Mouse (Mus musculus): Measurements from ENCODE around the gene Piwil1. TPM values are rescaled to one million over a fixed set of nuclear protein-coding genes. Genes with fewer than 3 reads are reported as not detected.

Piwil1 gene
- polyA plus RNA-seq, 1 experiment from 2014 or later: not detected

- WGBS: 76% methylated on average over 5 of the region's 5 CpGs
These were observed 27.0 kb downstream of the Piwil1 start for GRCm38 (mm10) chr5:128729341-128729740.

GRCm38 (mm10) chr5:128730634-128731033 lies 28.3 kb downstream of the Piwil1 start:
- ATAC-seq (ENCODE audit: insufficient number of reproducible peaks, insufficient read depth, low FRiP score, low read depth): no peak

More at GRCm38 (mm10) chr5:128729341-128729740, 27.0 kb downstream of the Piwil1 start:
- Histone ChIP-seq H3K27ac (ENCODE audit: low read length) (no peak overlapping the region), H3K36me3 (ENCODE audit: control insufficient read depth, insufficient read depth, low read length) (no peaks in the 10 kb centered on the region), H3K9ac (replicated peaks; ENCODE audit: low read depth, low read length) (no peak overlapping the region), H3K4me3 (ENCODE audit: low read depth, low read length) (no peak overlapping the region), H3K27me3 (ENCODE audit: control insufficient read depth, insufficient read depth, low read length) (no peaks in the 10 kb centered on the region), H3K9me3 (ENCODE audit: control insufficient read depth, low read depth, low read length) (no peaks in the 10 kb centered on the region), H3K4me1 (ENCODE audit: control insufficient read depth, insufficient read depth, low read length) (no peaks in the 10 kb centered on the region), H3K4me2 (replicated peaks; ENCODE audit: low read depth, low read length) (no peak overlapping the region)
- ATAC-seq (ENCODE audit: insufficient number of reproducible peaks, insufficient read depth, low FRiP score, low read depth): no peak

GRCm38 (mm10) chr5:128732416-128733014 lies 30.2 kb downstream of the Piwil1 start:
- H3K36me3 ChIP-seq (ENCODE audit: control insufficient read depth, insufficient read depth, low read length): no peaks in the 10 kb centered on the region
- no peak overlapping the region for H3K27ac ChIP-seq (ENCODE audit: low read length)
- H3K4me1 ChIP-seq (ENCODE audit: control insufficient read depth, insufficient read depth, low read length): no peaks in the 10 kb centered on the region
- ATAC-seq (ENCODE audit: insufficient number of reproducible peaks, insufficient read depth, low FRiP score, low read depth): no peak
- H3K4me3 ChIP-seq (ENCODE audit: low read depth, low read length): no peak overlapping the region
- H3K9ac ChIP-seq (replicated peaks; ENCODE audit: low read depth, low read length): no peak overlapping the region
- H3K4me2 ChIP-seq (replicated peaks; ENCODE audit: low read depth, low read length): no peak overlapping the region
- no peaks in the 10 kb centered on the region for H3K9me3 ChIP-seq (ENCODE audit: control insufficient read depth, low read depth, low read length)
- WGBS: 68% methylated on average over 11 of the region's 11 CpGs
- no peaks in the 10 kb centered on the region for H3K27me3 ChIP-seq (ENCODE audit: control insufficient read depth, insufficient read depth, low read length)

More at GRCm38 (mm10) chr5:128730634-128731033, 28.3 kb downstream of the Piwil1 start:
- H3K36me3 ChIP-seq (ENCODE audit: control insufficient read depth, insufficient read depth, low read length): no peaks in the 10 kb centered on the region
- WGBS: 38% methylated on average over 5 of the region's 5 CpGs
- H3K4me2 ChIP-seq (replicated peaks; ENCODE audit: low read depth, low read length): no peak overlapping the region
- H3K27ac ChIP-seq (ENCODE audit: low read length): no peak overlapping the region
- H3K27me3 ChIP-seq (ENCODE audit: control insufficient read depth, insufficient read depth, low read length): no peaks in the 10 kb centered on the region
- H3K4me3 ChIP-seq (ENCODE audit: low read depth, low read length): no peak overlapping the region
- no peaks in the 10 kb centered on the region for H3K4me1 ChIP-seq (ENCODE audit: control insufficient read depth, insufficient read depth, low read length)
- H3K9ac ChIP-seq (replicated peaks; ENCODE audit: low read depth, low read length): no peak overlapping the region
- H3K9me3 ChIP-seq (ENCODE audit: control insufficient read depth, low read depth, low read length): no peaks in the 10 kb centered on the region

GRCm38 (mm10) chr5:128733955-128734354 lies 31.6 kb downstream of the Piwil1 start:
- no peak overlapping the region for H3K4me2 ChIP-seq (replicated peaks; ENCODE audit: low read depth, low read length)
- H3K9me3 ChIP-seq (ENCODE audit: control insufficient read depth, low read depth, low read length): no peaks in the 10 kb centered on the region
- no peaks in the 10 kb centered on the region for H3K27me3 ChIP-seq (ENCODE audit: control insufficient read depth, insufficient read depth, low read length)
- 3% methylated on average over 6 of the region's 6 CpGs for WGBS
- no peaks in the 10 kb centered on the region for H3K36me3 ChIP-seq (ENCODE audit: control insufficient read depth, insufficient read depth, low read length)
- no peak overlapping the region for H3K9ac ChIP-seq (replicated peaks; ENCODE audit: low read depth, low read length)
- no peak for ATAC-seq (ENCODE audit: insufficient number of reproducible peaks, insufficient read depth, low FRiP score, low read depth)
- no peaks in the 10 kb centered on the region for H3K4me1 ChIP-seq (ENCODE audit: control insufficient read depth, insufficient read depth, low read length)
- H3K27ac ChIP-seq (ENCODE audit: low read length): no peak overlapping the region
- no peak overlapping the region for H3K4me3 ChIP-seq (ENCODE audit: low read depth, low read length)

- H3K9me3 ChIP-seq (ENCODE audit: control insufficient read depth, low read depth, low read length): no peaks in the 10 kb centered on the region
- no peak for ATAC-seq (ENCODE audit: insufficient number of reproducible peaks, insufficient read depth, low FRiP score, low read depth)
- 76% methylated on average over 22 of the region's 22 CpGs for WGBS
- no peaks in the 10 kb centered on the region for H3K27me3 ChIP-seq (ENCODE audit: control insufficient read depth, insufficient read depth, low read length)
- no peak overlapping the region for H3K27ac ChIP-seq (ENCODE audit: low read length)
- no peak overlapping the region for H3K9ac ChIP-seq (replicated peaks; ENCODE audit: low read depth, low read length)
- no peak overlapping the region for H3K4me3 ChIP-seq (ENCODE audit: low read depth, low read length)
- H3K36me3 ChIP-seq (ENCODE audit: control insufficient read depth, insufficient read depth, low read length): no peaks in the 10 kb centered on the region
- H3K4me1 ChIP-seq (ENCODE audit: control insufficient read depth, insufficient read depth, low read length): no peaks in the 10 kb centered on the region
- H3K4me2 ChIP-seq (replicated peaks; ENCODE audit: low read depth, low read length): no peak overlapping the region
These were observed 33.6 kb downstream of the Piwil1 start for GRCm38 (mm10) chr5:128735921-128736320.

- 46% methylated on average over 16 of the region's 17 CpGs for WGBS
- no peak overlapping the region for H3K27ac ChIP-seq (ENCODE audit: low read length)
- no peak overlapping the region for H3K9ac ChIP-seq (replicated peaks; ENCODE audit: low read depth, low read length)
- H3K4me3 ChIP-seq (ENCODE audit: low read depth, low read length): no peak overlapping the region
- H3K9me3 ChIP-seq (ENCODE audit: control insufficient read depth, low read depth, low read length): no peaks in the 10 kb centered on the region
- no peak for ATAC-seq (ENCODE audit: insufficient number of reproducible peaks, insufficient read depth, low FRiP score, low read depth)
- H3K4me1 ChIP-seq (ENCODE audit: control insufficient read depth, insufficient read depth, low read length): no peaks in the 10 kb centered on the region
- H3K27me3 ChIP-seq (ENCODE audit: control insufficient read depth, insufficient read depth, low read length): no peaks in the 10 kb centered on the region
- no peak overlapping the region for H3K4me2 ChIP-seq (replicated peaks; ENCODE audit: low read depth, low read length)
- no peaks in the 10 kb centered on the region for H3K36me3 ChIP-seq (ENCODE audit: control insufficient read depth, insufficient read depth, low read length)
These were observed 37.0 kb downstream of the Piwil1 start for GRCm38 (mm10) chr5:128739168-128739837.

- Histone ChIP-seq H3K9ac (replicated peaks; ENCODE audit: low read depth, low read length) (no peak overlapping the region), H3K4me3 (ENCODE audit: low read depth, low read length) (no peak overlapping the region), H3K27me3 (ENCODE audit: control insufficient read depth, insufficient read depth, low read length) (no peaks in the 10 kb centered on the region), H3K4me1 (ENCODE audit: control insufficient read depth, insufficient read depth, low read length) (no peaks in the 10 kb centered on the region), H3K36me3 (ENCODE audit: control insufficient read depth, insufficient read depth, low read length) (no peaks in the 10 kb centered on the region), H3K9me3 (ENCODE audit: control insufficient read depth, low read depth, low read length) (no peaks in the 10 kb centered on the region), H3K4me2 (replicated peaks; ENCODE audit: low read depth, low read length) (no peak overlapping the region), H3K27ac (ENCODE audit: low read length) (no peak overlapping the region)
- no peak for ATAC-seq (ENCODE audit: insufficient number of reproducible peaks, insufficient read depth, low FRiP score, low read depth)
- WGBS: 32% methylated on average over 8 of the region's 8 CpGs
These were observed 37.5 kb downstream of the Piwil1 start for GRCm38 (mm10) chr5:128739838-128740171.

GRCm38 (mm10) chr5:128744351-128744750 lies 42.0 kb downstream of the Piwil1 start:
- H3K27ac ChIP-seq (ENCODE audit: low read length): no peak overlapping the region
- H3K4me1 ChIP-seq (ENCODE audit: control insufficient read depth, insufficient read depth, low read length): no peaks in the 10 kb centered on the region
- no peak overlapping the region for H3K4me2 ChIP-seq (replicated peaks; ENCODE audit: low read depth, low read length)
- H3K9me3 ChIP-seq (ENCODE audit: control insufficient read depth, low read depth, low read length): no peaks in the 10 kb centered on the region
- WGBS: 84% methylated on average over 6 of the region's 6 CpGs
- H3K36me3 ChIP-seq (ENCODE audit: control insufficient read depth, insufficient read depth, low read length): no peaks in the 10 kb centered on the region
- H3K27me3 ChIP-seq (ENCODE audit: control insufficient read depth, insufficient read depth, low read length): no peaks in the 10 kb centered on the region
- no peak for ATAC-seq (ENCODE audit: insufficient number of reproducible peaks, insufficient read depth, low FRiP score, low read depth)
- H3K9ac ChIP-seq (replicated peaks; ENCODE audit: low read depth, low read length): no peak overlapping the region
- H3K4me3 ChIP-seq (ENCODE audit: low read depth, low read length): no peak overlapping the region

- Histone ChIP-seq H3K9ac (replicated peaks; ENCODE audit: low read depth, low read length) (no peak overlapping the region), H3K9me3 (ENCODE audit: control insufficient read depth, low read depth, low read length) (no peaks in the 10 kb centered on the region), H3K36me3 (ENCODE audit: control insufficient read depth, insufficient read depth, low read length) (no peaks in the 10 kb centered on the region), H3K27me3 (ENCODE audit: control insufficient read depth, insufficient read depth, low read length) (no peaks in the 10 kb centered on the region), H3K4me3 (ENCODE audit: low read depth, low read length) (no peak overlapping the region), H3K4me1 (ENCODE audit: control insufficient read depth, insufficient read depth, low read length) (no peaks in the 10 kb centered on the region), H3K27ac (ENCODE audit: low read length) (no peak overlapping the region), H3K4me2 (replicated peaks; ENCODE audit: low read depth, low read length) (no peak overlapping the region)
- 73% methylated on average over 9 of the region's 9 CpGs for WGBS
- ATAC-seq (ENCODE audit: insufficient number of reproducible peaks, insufficient read depth, low FRiP score, low read depth): no peak
These were observed 42.9 kb downstream of the Piwil1 start for GRCm38 (mm10) chr5:128745206-128745605.

Measured in stomach, embryonic 14.5 days (tissue).